Mouse (Mus musculus) liver, embryonic 13.5 days (tissue): Measurements from ENCODE around the gene Zfp12. TPM values are rescaled to one million over a fixed set of nuclear protein-coding genes. Genes with fewer than 3 reads are reported as not detected.

Source experiments
- ATAC-seq: fragments of 200-750 bp; cut with Nextera tagmentation; 2 replicates; pipeline ENCODE4 v1.8.0; 2017; ENCODE audit warnings: low read depth, mild to moderate bottlenecking, moderate number of reproducible peaks, moderate library complexity
- DNase-seq: peaks from one replicate; pipeline ENCODE4 v3.0.0; 2022
- H3K27ac ChIP-seq: fragments of 300-500 bp; sonication (generic); 2 replicates; pipeline ENCODE4 v1.5.1; 2015; ENCODE audit warnings: moderate library complexity, mild to moderate bottlenecking, inconsistent platforms
- H3K27me3 ChIP-seq: fragments of 300-500 bp; sonication (generic); 2 replicates; pipeline ENCODE4 v1.6.1; 2015; ENCODE audit warnings: mild to moderate bottlenecking, inconsistent platforms
- H3K36me3 ChIP-seq: fragments of 300-500 bp; sonication (generic); 2 replicates; pipeline ENCODE4 v1.6.1; 2015; ENCODE audit warnings: mild to moderate bottlenecking, inconsistent platforms
- H3K4me1 ChIP-seq: fragments of 300-500 bp; sonication (generic); replicated peaks from 2 replicates; pipeline ENCODE4 v1.6.1; 2015; ENCODE audit warnings: inconsistent platforms
- H3K4me2 ChIP-seq: fragments of 300-500 bp; sonication (generic); 2 replicates; pipeline ENCODE4 v1.6.1; 2015; ENCODE audit warnings: inconsistent platforms, mild to moderate bottlenecking, moderate library complexity
- H3K4me3 ChIP-seq: fragments of 300-500 bp; sonication (generic); replicated peaks from 2 replicates; pipeline ENCODE4 v1.5.1; 2015; ENCODE audit warnings: mild to moderate bottlenecking, inconsistent platforms
- H3K9ac ChIP-seq: fragments of 300-500 bp; sonication (generic); 2 replicates; pipeline ENCODE4 v1.6.1; 2015; ENCODE audit warnings: mild to moderate bottlenecking, inconsistent platforms
- H3K9me3 ChIP-seq: fragments of 300-500 bp; sonication (generic); replicated peaks from 2 replicates; pipeline ENCODE4 v1.6.1; 2016; ENCODE audit warnings: inconsistent platforms
- WGBS: fragments of 180-500 bp; shearing (Covaris S2); methylation state at CpG from one replicate; pipeline ENCODE4 v1.1.7; 2015; ENCODE audit not compliant: insufficient replicate concordance; 5-methylcytosine and 5-hydroxymethylcytosine counted together
- polyA plus RNA-seq: library from polyadenylated mRNA; unstranded; fragments of >200 nt; fragmentation: Nextera tagmentation; extraction: Ambion mirVana; gene quantifications from 2 replicates; pipeline ENCODE4 v1.2.1, GENCODE M21; 2015

Gene Zfp12
- polyA plus RNA-seq, 1 experiment from 2014 or later, result 2.2 TPM

DNA sequence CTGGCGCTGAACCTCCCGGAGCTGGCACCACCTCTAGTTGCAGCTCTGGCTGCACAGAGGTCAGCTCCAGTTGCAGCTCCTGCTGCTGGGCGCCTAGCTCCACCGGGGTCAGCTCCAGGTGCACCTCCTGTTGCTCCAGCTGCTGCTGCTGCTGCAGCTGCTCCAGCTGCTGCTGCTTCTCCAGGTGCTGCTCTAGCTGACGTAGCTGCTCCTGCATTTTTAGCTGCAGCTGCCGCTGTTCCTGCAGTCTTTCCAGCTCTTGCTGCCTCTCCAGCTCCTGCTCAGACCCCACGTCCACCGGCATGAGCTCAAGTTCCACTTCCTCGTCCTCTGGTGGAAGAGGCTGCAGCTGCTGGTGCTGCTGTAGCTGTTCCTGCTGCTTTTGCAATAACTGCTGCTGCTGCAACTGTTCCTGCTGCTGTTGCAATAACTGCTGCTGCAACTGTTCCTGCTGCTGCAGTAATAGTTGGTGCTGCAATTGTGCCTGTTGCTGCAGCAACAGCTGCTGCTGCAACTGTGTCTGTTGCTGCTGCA, 53.5 kb downstream of the Zfp12 start:
- H3K4me3 ChIP-seq, result peak overlapping the region; percentile 33
- no peaks in the 10 kb centered on the region for H3K36me3 ChIP-seq
- H3K9me3 ChIP-seq, result no peaks in the 10 kb centered on the region
- no peak overlapping the region for H3K27ac ChIP-seq
- H3K4me2 ChIP-seq, result peak overlapping the region; percentile 49
- DNase-seq (no peak), ATAC-seq (no peak)
- H3K9ac ChIP-seq, result no peak overlapping the region
- peaks cover 91% of the 10 kb centered on the region for H3K27me3 ChIP-seq
- WGBS, result 12% methylated on average over 9 of the region's 9 CpGs
- H3K4me1 ChIP-seq, result peaks cover 16% of the 10 kb centered on the region

- ATAC-seq (no peak), DNase-seq (no peak)
- Histone ChIP-seq H3K4me1 (peaks cover 16% of the 10 kb centered on the region), H3K4me2 (no peak overlapping the region), H3K36me3 (no peaks in the 10 kb centered on the region), H3K9ac (no peak overlapping the region), H3K9me3 (no peaks in the 10 kb centered on the region), H3K27ac (no peak overlapping the region), H3K4me3 (no peak overlapping the region), H3K27me3 (peaks cover 99% of the 10 kb centered on the region)
- WGBS, result 57% methylated on average over 9 of the region's 9 CpGs
These were observed 54.3 kb downstream of the Zfp12 start for GRCm38 (mm10) chr5:143289299-143289698.

DNA sequence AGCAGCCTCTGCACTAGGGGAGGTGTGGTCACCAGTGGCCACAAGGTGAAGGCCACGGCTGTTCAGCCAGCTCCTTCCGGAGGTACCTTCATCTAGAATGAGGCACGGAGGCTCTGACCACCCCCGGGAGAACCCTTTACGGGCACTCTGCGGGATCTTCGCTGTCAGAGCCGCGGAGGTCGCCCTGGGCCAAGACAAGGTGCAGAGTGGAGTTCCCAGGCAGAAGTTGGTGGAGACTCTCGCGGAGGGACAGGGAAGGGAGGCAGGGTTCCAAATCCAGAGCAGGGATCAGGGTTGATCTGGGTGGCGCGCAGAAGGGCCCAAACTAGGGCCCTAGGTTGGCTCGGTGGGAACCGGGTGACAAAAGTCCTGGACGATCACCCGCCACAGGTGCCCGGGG, 57.9 kb downstream of the Zfp12 start:
- H3K27me3 ChIP-seq, result peaks cover 68% of the 10 kb centered on the region
- WGBS, result 4% methylated on average over 19 of the region's 19 CpGs
- H3K27ac ChIP-seq, result no peak overlapping the region
- peak overlapping the region; percentile 57 for H3K4me2 ChIP-seq
- H3K4me1 ChIP-seq, result peaks cover 9% of the 10 kb centered on the region
- H3K9ac ChIP-seq, result no peak overlapping the region
- DNase-seq (no peak), ATAC-seq (no peak)
- peak overlapping the region; percentile 43 for H3K4me3 ChIP-seq
- H3K9me3 ChIP-seq, result no peaks in the 10 kb centered on the region
- H3K36me3 ChIP-seq, result no peaks in the 10 kb centered on the region

DNA sequence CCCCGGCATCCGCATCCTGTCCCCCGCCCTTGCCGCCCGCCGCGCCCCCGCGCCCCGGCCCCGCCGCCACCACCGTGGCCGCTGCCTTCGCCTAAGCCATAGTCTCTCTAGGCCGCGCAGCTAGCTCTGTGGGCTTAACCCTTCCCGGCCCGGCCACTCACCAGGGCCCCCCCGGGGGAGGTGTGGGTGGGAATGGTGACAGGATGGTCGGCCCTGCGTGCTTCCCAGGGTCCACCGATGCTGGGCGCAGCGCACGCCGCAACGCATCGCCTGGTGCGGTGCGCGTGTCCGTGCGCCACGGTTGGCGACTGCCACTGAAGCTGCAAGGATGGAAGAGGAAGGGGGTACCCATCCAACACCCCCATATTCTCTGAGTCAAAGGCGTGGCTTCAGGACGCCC, 58.4 kb downstream of the Zfp12 start, which contains the start of gene Zfp853:
Gene Zfp853 (minus strand): TSS at position 220 of the 400 bp plus-strand sequence.
- Histone ChIP-seq H3K36me3 (no peaks in the 10 kb centered on the region; the same call in 1 of the 2 replicates), H3K4me3 (peak within 1 kb of the TSS; percentile 43), H3K9me3 (no peaks in the 10 kb centered on the region), H3K9ac (no peak within 1 kb of the TSS), H3K4me2 (peak within 1 kb of the TSS; percentile 57), H3K4me1 (peaks cover 4% of the 10 kb centered on the region), H3K27me3 (peaks cover 63% of the 10 kb centered on the region), H3K27ac (no peak within 1 kb of the TSS)
- ATAC-seq (no peak), DNase-seq (no peak)
- 8% methylated on average over 32 of the region's 38 CpGs for WGBS

- Histone ChIP-seq H3K27ac (no peak overlapping the region), H3K36me3 (peaks cover 13% of the 10 kb centered on the region), H3K9ac (no peak overlapping the region), H3K27me3 (peaks cover 48% of the 10 kb centered on the region), H3K9me3 (no peaks in the 10 kb centered on the region), H3K4me3 (no peak overlapping the region), H3K4me1 (no peaks in the 10 kb centered on the region; the same call in 1 of the 2 replicates), H3K4me2 (no peak overlapping the region)
- ATAC-seq (no peak), DNase-seq (no peak)
- WGBS, result 81% methylated on average over 3 of the region's 3 CpGs
These were observed 59.9 kb downstream of the Zfp12 start for GRCm38 (mm10) chr5:143294862-143295261.

DNA sequence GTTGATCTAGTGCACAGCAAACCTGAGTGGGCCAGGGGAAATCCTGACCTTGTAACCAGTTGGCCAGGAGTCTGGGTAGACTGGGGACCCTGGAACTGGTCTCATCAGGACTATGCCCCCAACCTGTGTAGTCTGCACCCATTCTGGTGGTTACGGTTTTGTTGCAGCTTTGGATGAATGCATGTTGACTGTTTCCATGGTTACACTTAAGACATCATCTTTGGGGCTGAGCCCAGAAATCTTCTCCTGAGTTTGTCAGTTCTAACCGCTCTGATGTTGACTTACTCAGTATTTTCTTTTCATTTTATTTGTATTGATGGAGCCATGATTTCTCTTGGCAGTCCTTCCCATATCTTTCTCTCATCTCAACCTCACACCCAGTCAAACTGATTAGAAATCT, 60.4 kb downstream of the Zfp12 start:
- peaks cover 17% of the 10 kb centered on the region for H3K36me3 ChIP-seq
- no peaks in the 10 kb centered on the region for H3K9me3 ChIP-seq
- no peak overlapping the region for H3K9ac ChIP-seq
- ATAC-seq, result no peak
- DNase-seq, result no peak
- 81% methylated on average over 2 of the region's 2 CpGs for WGBS
- H3K27ac ChIP-seq, result no peak overlapping the region
- peaks cover 44% of the 10 kb centered on the region for H3K27me3 ChIP-seq
- no peak overlapping the region for H3K4me3 ChIP-seq
- H3K4me1 ChIP-seq, result no peaks in the 10 kb centered on the region; the same call in 1 of the 2 replicates
- no peak overlapping the region for H3K4me2 ChIP-seq

DNA sequence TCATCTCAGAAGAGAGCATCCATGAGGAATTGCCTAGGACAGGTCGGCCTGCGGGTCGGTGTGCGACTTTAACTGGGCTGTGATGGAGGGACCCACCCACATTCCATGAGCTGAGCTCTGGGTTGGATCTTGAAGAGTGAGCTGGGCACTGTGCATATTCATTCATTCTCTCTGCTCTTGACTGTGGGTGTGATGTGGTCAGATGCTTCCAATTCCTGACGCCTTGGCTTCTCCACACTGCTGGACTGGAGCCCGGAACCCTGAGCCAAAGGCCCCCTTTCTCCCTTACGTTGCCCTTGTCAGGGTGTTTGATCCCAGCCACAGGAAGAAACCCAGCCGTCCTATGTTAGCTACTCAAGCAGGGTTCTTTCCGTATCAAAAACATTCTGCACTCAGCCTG, 63.0 kb downstream of the Zfp12 start:
- Histone ChIP-seq H3K9me3 (no peaks in the 10 kb centered on the region), H3K27me3 (peaks cover 17% of the 10 kb centered on the region), H3K4me1 (no peaks in the 10 kb centered on the region; the same call in 1 of the 2 replicates), H3K36me3 (peaks cover 44% of the 10 kb centered on the region), H3K4me2 (no peak overlapping the region), H3K4me3 (no peak overlapping the region), H3K9ac (no peak overlapping the region), H3K27ac (no peak overlapping the region)
- 87% methylated on average over 9 of the region's 9 CpGs for WGBS
- ATAC-seq, result no peak
- DNase-seq, result no peak

- no peak overlapping the region for H3K27ac ChIP-seq
- ATAC-seq, result no peak
- WGBS, result 89% methylated on average over 7 of the region's 7 CpGs
These were observed 63.4 kb downstream of the Zfp12 start for GRCm38 (mm10) chr5:143298391-143298790.

More at GRCm38 (mm10) chr5:143298391-143298790, 63.4 kb downstream of the Zfp12 start:
- no peak for DNase-seq
- H3K4me3 ChIP-seq, result no peak overlapping the region
- peaks cover 13% of the 10 kb centered on the region for H3K27me3 ChIP-seq
- no peak overlapping the region for H3K4me2 ChIP-seq
- no peaks in the 10 kb centered on the region; the same call in 1 of the 2 replicates for H3K4me1 ChIP-seq
- no peaks in the 10 kb centered on the region for H3K9me3 ChIP-seq
- no peak overlapping the region for H3K9ac ChIP-seq
- peaks cover 48% of the 10 kb centered on the region for H3K36me3 ChIP-seq

Other genes starting within 250 kb of the Zfp12 start
- gene Rnf216, start 122.2 kb upstream of the Zfp12 start, polyA plus RNA-seq, result 14.4 and 19.8 TPM in 2 replicates
- gene Olfr718-ps1, start 87.6 kb upstream of the Zfp12 start, polyA plus RNA-seq, result not detected in 2 replicates
- gene Rbak, start 54.4 kb upstream of the Zfp12 start, polyA plus RNA-seq, result 1.7 and 1.8 TPM in 2 replicates
- not detected in 2 replicates for gene Spdye4b, start 54.1 kb upstream of the Zfp12 start, polyA plus RNA-seq
- gene Spdye4a, start 8.3 kb upstream of the Zfp12 start, polyA plus RNA-seq, result not detected in 2 replicates
- 0.20 and 0.25 TPM in 2 replicates for gene Zfp316, start 34.9 kb downstream of the Zfp12 start, polyA plus RNA-seq
- gene Zfp853, start 58.5 kb downstream of the Zfp12 start, polyA plus RNA-seq, result not detected in 2 replicates
- gene E130309D02Rik, start 80.2 kb downstream of the Zfp12 start, polyA plus RNA-seq, result 27.4 and 30.4 TPM in 2 replicates
- gene Zdhhc4, start 94.1 kb downstream of the Zfp12 start, polyA plus RNA-seq, result 35.7 and 36.4 TPM in 2 replicates
- 0.03 TPM in 1 of 2 replicates, not detected in the other for gene Grid2ip, start 122.2 kb downstream of the Zfp12 start, polyA plus RNA-seq
- 155 and 176 TPM in 2 replicates for gene Kdelr2, start 168.7 kb downstream of the Zfp12 start, polyA plus RNA-seq
- gene Daglb, start 229.4 kb downstream of the Zfp12 start, polyA plus RNA-seq, result 8.8 and 9.2 TPM in 2 replicates